9 mouse cellular contexts compared by ENCODE assay signal in the genomic region with DNA sequence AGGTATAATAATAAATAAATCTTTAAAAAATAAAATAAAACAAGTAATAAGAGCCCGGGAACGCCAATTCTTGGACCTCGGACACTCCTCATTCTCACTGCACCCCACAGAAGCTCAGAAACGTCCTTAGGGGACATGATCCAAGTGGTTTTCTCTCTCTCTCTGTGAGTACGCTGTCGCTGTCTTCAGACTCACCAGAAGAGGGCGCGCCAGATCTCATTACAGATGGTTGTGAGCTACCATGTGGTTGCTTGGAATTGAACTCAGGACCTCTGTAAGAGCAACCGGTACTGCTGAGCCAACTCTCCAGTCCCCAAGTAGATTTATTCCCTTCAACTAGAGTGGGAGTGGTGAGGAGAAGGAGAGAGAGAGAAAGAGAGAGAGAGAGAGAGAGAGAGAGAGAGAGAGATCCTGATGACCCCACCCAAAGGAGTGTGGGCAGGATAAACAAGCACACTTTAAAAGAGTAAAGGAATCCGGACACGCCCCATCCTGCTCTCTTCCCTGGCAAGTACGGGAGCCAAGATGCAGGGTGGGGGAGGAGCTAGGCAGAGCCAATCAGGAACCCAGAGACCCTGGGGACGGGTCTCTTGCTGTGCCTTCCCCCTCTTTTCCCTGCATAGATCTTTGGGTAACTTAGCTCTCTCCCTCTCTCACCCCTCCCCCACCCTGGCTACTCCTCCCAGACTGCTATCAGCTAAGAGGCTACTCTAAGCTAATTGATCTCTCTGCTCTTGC. TPM values are rescaled to one million over a fixed set of nuclear protein-coding genes. Genes with fewer than 3 reads are reported as not detected.
DNase-seq lines count a peak whose midpoint lies in the region; ATAC-seq and TF ChIP-seq lines count a peak whose summit lies in the region.
"Had no signal": no experiment of that assay in that cellular context is flagged by ENCODE, and none has a peak within 500 bp of the region (broad histone marks: within the 10 kb centered on the region; RNA-seq: fewer than 3 reads in every experiment).

No protein-coding gene starts in this region.

- peak; percentile 18; the same call in 1 of the 2 replicates for TF ChIP-seq CTCF in G1E (IDR thresholded peaks at IDR 0.05; ENCODE audit: low read depth, low read length)
- TF ChIP-seq CTCF in liver, postnatal 0 days (IDR thresholded peaks at IDR 0.05; ENCODE audit: low read depth): peak; percentile 66

- no peaks in the 10 kb centered on the region for H3K36me3 ChIP-seq in G1E (replicated peaks)
- no peaks in the 10 kb centered on the region for H3K36me3 ChIP-seq in liver, postnatal 0 days (replicated peaks; ENCODE audit: insufficient read depth, low read length)

- WGBS in liver, postnatal 0 days (ENCODE audit: insufficient replicate concordance): 14% methylated on average over 13 of the region's 13 CpGs

- no peak overlapping the region for H3K4me3 ChIP-seq in G1E (ENCODE audit: low read depth, low read length)
- H3K4me3 ChIP-seq in liver, postnatal 0 days (ENCODE audit: low read depth, low read length): no peak overlapping the region

- TF ChIP-seq EP300 in liver, postnatal 0 days (IDR thresholded peaks at IDR 0.05; ENCODE audit: low read depth): no peak

- ATAC-seq in G1E (ENCODE audit: extremely low read depth, insufficient number of reproducible peaks, low FRiP score, poor library complexity, severe bottlenecking): no peak
- ATAC-seq in liver, postnatal 0 days: 0 out of 2 replicates have a peak, but pooled peaks have one; percentile 17

- no peak overlapping the region for H3K9ac ChIP-seq in liver, postnatal 0 days (replicated peaks)

- H3K9me3 ChIP-seq in G1E (replicated peaks): no peaks in the 10 kb centered on the region
- H3K9me3 ChIP-seq in liver, postnatal 0 days (ENCODE audit: low read length): no peaks in the 10 kb centered on the region

- no peak overlapping the region for H3K27ac ChIP-seq in liver, postnatal 0 days (ENCODE audit: low read depth)
- H3K27ac ChIP-seq: macrophage had no signal

- H3K4me2 ChIP-seq in liver, postnatal 0 days (ENCODE audit: low read depth, low read length): no peak overlapping the region

- peaks cover 55% of the 10 kb centered on the region for H3K27me3 ChIP-seq in G1E (ENCODE audit: insufficient read depth, low read length)
- peaks cover 12% of the 10 kb centered on the region for H3K27me3 ChIP-seq in liver, postnatal 0 days (ENCODE audit: insufficient read depth, low read length)

- peaks cover 5% of the 10 kb centered on the region for H3K4me1 ChIP-seq in G1E (ENCODE audit: insufficient read depth, low read depth, low read length)
- no peaks in the 10 kb centered on the region for H3K4me1 ChIP-seq in liver, postnatal 0 days (ENCODE audit: insufficient read depth)

- DNase-seq in kidney, postnatal 4 days: peak; percentile 54 to 57
- no peak for DNase-seq in kidney, adult 11 months
- no peak for DNase-seq in G1E (ENCODE audit: low spot score)
- peak; percentile 41 for DNase-seq in c-Kit-positive CD71-positive TER-119-positive erythroid progenitor cells, embryonic 14.5 days (ENCODE audit: low spot score)
- DNase-seq in liver, postnatal 0 days: peak; percentile 61
- DNase-seq in thymus, postnatal 0 days (ENCODE audit: low spot score): peak; percentile 35
- DNase-seq in layer of hippocampus, postnatal 14 days (ENCODE audit: low spot score in 2 of 2): no peak
- DNase-seq in layer of hippocampus, adult 8-10 months (ENCODE audit: low spot score in 2 of 2): no peak

RNA-seq across cellular contexts. Expression of a gene that starts 8.1 kb away (rescaled TPM):
- total RNA-seq in G1E (2014; fragmentation: Nextera tagmentation) (not detected in 2 replicates), G1E (2017) (0.22 and 0.41 TPM in 2 replicates)
- not detected in 2 replicates for polyA plus RNA-seq in G1E (2012)
- polyA plus RNA-seq in liver, postnatal 0 days (2015; fragmentation: Nextera tagmentation; extraction: Ambion mirVana): 0.38 and 0.54 TPM in 2 replicates
- polyA plus RNA-seq in thymus, postnatal 0 days (2015; fragmentation: Nextera tagmentation; extraction: Ambion mirVana): 0.94 and 1.1 TPM in 2 replicates
- total RNA-seq in layer of hippocampus, postnatal 14 days (2021): 10 to 100 TPM; 37.3 to 41.3 TPM
- 10 to 100 TPM; 29.0 to 38.6 (median 34.0) TPM for total RNA-seq in layer of hippocampus, adult 8-10 months (2022)

RNA-seq across cellular contexts. Expression of a gene that starts 23.7 kb away (rescaled TPM):
- total RNA-seq in G1E (2014; fragmentation: Nextera tagmentation): 43.3 and 50.9 TPM in 2 replicates
- 11.4 and 12.0 TPM in 2 replicates for total RNA-seq in G1E (2017)
- 45.3 and 69.1 TPM in 2 replicates for polyA plus RNA-seq in G1E (2012)
- 4.7 and 5.3 TPM in 2 replicates for polyA plus RNA-seq in liver, postnatal 0 days (2015; fragmentation: Nextera tagmentation; extraction: Ambion mirVana)
- polyA plus RNA-seq in thymus, postnatal 0 days (2015; fragmentation: Nextera tagmentation; extraction: Ambion mirVana): 36.3 and 41.1 TPM in 2 replicates
- total RNA-seq in layer of hippocampus, postnatal 14 days (2021): 100 to 1,000 TPM in 1 of 2 experiments, 10 to 100 TPM in 1; 96.1 to 106 TPM
- total RNA-seq in layer of hippocampus, adult 8-10 months (2022): 100 to 1,000 TPM; 106 to 125 (median 113) TPM

RNA-seq across cellular contexts. Expression of a gene that starts 26.8 kb away (rescaled TPM):
- total RNA-seq in G1E (2014; fragmentation: Nextera tagmentation) (132 and 189 TPM in 2 replicates), G1E (2017) (71.7 and 81.3 TPM in 2 replicates)
- 21.4 and 35.6 TPM in 2 replicates for polyA plus RNA-seq in G1E (2012)
- polyA plus RNA-seq in liver, postnatal 0 days (2015; fragmentation: Nextera tagmentation; extraction: Ambion mirVana): 28.6 and 31.9 TPM in 2 replicates
- polyA plus RNA-seq in thymus, postnatal 0 days (2015; fragmentation: Nextera tagmentation; extraction: Ambion mirVana): 121 and 132 TPM in 2 replicates
- 1 to 10 TPM; 7.6 to 8.7 TPM for total RNA-seq in layer of hippocampus, postnatal 14 days (2021)
- 1 to 10 TPM; 4.0 to 6.1 (median 4.8) TPM for total RNA-seq in layer of hippocampus, adult 8-10 months (2022)

RNA-seq across cellular contexts. Expression of a gene that starts 27.1 kb away (rescaled TPM):
- not detected in 2 replicates for total RNA-seq in G1E (2014; fragmentation: Nextera tagmentation)
- 0.98 TPM in 1 of 2 replicates, not detected in the other for total RNA-seq in G1E (2017)
- polyA plus RNA-seq in G1E (2012): 2.3 and 4.1 TPM in 2 replicates
- 1.3 and 2.9 TPM in 2 replicates for polyA plus RNA-seq in liver, postnatal 0 days (2015; fragmentation: Nextera tagmentation; extraction: Ambion mirVana)
- polyA plus RNA-seq in thymus, postnatal 0 days (2015; fragmentation: Nextera tagmentation; extraction: Ambion mirVana): not detected in 2 replicates
- 1 to 10 TPM; 5.3 to 5.5 TPM for total RNA-seq in layer of hippocampus, postnatal 14 days (2021)
- total RNA-seq in layer of hippocampus, adult 8-10 months (2022): 1 to 10 TPM; 4.6 to 6.4 (median 5.5) TPM
- polyA plus RNA-seq: macrophage had no signal

RNA-seq across cellular contexts. Expression of a gene that starts 39.1 kb away (rescaled TPM):
- total RNA-seq in G1E (2014; fragmentation: Nextera tagmentation) (not detected in 2 replicates), G1E (2017) (0.06 TPM in 1 of 2 replicates, not detected in the other)
- not detected in 2 replicates for polyA plus RNA-seq in G1E (2012)
- 147 and 150 TPM in 2 replicates for polyA plus RNA-seq in liver, postnatal 0 days (2015; fragmentation: Nextera tagmentation; extraction: Ambion mirVana)
- polyA plus RNA-seq in thymus, postnatal 0 days (2015; fragmentation: Nextera tagmentation; extraction: Ambion mirVana): 0.30 and 1.8 TPM in 2 replicates
- total RNA-seq in layer of hippocampus, postnatal 14 days (2021): 10 to 100 TPM; 76.3 to 83.1 TPM
- total RNA-seq in layer of hippocampus, adult 8-10 months (2022): 100 to 1,000 TPM; 102 to 138 (median 117) TPM

Comparison
In these comparisons a context has a peak if more than half of its experiments do, and no peak if none do; other contexts are left out.
1. DNase-seq: peak in kidney, postnatal 4 days (2 of 2), c-Kit-positive CD71-positive TER-119-positive erythroid progenitor cells, embryonic 14.5 days (single experiment), liver, postnatal 0 days (single experiment) and thymus, postnatal 0 days (single experiment); none in kidney, adult 11 months (single experiment), G1E (single experiment), layer of hippocampus, postnatal 14 days (0 of 2) and layer of hippocampus, adult 8-10 months (0 of 2).
2. RNA of a gene that starts 8.1 kb away (total RNA-seq): 37.3 to 41.3 TPM in layer of hippocampus, postnatal 14 days and 29.0 to 38.6 TPM in layer of hippocampus, adult 8-10 months; 0.22 to 0.41 TPM in G1E; every median in the first group is over 10 times any median in the second.
3. RNA of a gene that starts 26.8 kb away (total RNA-seq): 71.7 to 189 TPM in G1E; 7.6 to 8.7 TPM in layer of hippocampus, postnatal 14 days and 4.0 to 6.1 TPM in layer of hippocampus, adult 8-10 months; every median in the first group is over 4 times any median in the second.